Mouse (Mus musculus) frontal cortex, adult (tissue): Measurements from ENCODE around the gene Gm10073.
"Not testable (repeated sequence)": the region's sequence is repeated elsewhere in the genome, so short reads cannot be mapped to it uniquely, and the experiment has no call there.

Source experiments
- ATAC-seq: cut with Nextera tagmentation; 2 replicates; pipeline ENCODE4 v1.9.2; 2017; ENCODE audit warnings: mild to moderate bottlenecking, moderate library complexity, mixed read lengths; ENCODE audit not compliant: low TSS enrichment

Gene Gm10073

GRCm38 (mm10) chr8:106599265-106599979 lies 26.2 kb upstream of the Gm10073 start:
- ATAC-seq: no peak

DNA sequence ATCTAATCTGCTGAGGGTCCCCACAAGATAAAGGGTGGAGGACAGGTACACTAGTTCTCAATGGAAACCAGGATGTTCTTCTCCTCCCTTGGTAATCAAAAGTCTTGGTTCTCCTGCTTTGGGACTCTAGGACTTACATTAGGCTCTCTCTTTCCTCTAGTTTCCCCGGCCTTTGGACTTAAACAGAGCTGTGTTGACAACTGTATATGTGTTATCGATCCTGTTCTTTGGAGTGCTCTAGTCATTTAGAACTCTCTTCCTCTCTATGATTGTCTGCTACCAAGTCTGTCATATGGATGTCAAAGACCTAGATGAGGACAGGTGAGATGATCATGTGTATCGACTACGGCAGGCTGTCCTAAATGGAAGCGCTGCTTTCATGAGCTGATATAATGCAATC lies 23.8 kb upstream of the Gm10073 start:
- ATAC-seq: no peak

GRCm38 (mm10) chr8:106595623-106596022 lies 22.4 kb upstream of the Gm10073 start:
- not testable (repeated sequence) for ATAC-seq

GRCm38 (mm10) chr8:106592458-106592857 lies 19.2 kb upstream of the Gm10073 start:
- no peak for ATAC-seq

DNA sequence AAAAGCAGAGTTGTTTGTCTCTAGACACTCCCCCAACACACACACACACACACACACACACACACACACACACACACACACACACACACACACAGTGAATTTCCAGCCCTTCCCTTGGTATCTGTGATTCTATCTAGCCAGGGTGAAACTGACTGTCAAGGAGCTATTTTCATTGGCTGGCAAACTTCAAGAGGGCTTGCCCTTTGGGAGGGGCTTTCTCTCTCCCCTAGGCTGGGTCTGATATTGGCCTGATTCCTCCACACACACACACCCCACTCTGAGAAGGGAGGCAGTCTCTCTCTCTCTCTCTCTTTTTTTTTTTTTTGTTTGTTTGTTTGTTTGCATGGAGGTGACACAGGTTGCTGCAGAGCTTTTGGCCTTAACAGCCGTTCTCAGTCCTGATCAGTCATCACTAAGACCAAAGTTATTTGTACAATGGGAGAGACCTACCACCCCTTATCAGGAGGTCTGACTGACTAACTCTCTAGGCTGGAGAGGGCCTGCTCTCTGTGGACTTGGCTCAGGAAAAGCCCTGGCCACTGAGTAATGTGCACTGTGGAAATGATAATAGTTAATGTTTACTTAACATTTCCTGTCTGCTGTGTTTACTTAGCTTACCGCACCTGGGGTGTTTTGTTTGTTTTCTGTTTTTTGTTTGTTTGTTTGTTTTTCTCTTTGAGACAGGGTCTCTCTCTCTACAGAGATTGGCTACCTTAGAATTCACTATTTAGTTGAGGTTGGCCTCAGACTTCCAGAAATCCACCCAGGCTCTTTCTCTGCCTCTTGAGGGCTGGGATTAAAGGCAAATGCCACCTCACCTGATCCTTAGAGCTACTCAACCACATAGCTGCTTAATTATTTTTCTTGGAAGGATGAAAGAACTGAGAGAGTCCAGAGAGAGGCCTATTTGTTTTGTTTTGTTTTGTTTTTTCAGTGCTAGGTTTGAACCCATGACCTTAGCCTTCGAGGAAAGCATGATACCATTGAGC lies 15.5 kb upstream of the Gm10073 start:
- no peak for ATAC-seq

DNA sequence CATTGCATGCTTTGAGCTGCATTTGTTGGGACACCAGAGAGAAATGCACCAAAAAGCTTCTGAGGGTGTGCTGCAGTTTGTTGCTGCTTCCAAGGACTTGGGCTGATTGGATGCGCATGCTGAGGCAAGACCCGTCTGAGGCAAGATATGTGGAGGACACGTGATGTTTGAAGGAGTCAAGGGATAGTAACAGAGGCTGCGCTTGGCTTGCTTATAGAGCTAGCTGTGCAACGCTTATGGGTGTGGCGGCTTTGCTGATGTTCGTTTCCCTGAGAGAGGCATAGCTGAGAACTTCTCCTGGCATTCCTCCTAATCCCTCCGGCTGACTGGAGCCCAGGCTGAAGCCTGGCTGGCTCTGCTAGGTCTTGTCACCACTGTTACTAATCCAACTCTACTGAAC lies 13.6 kb upstream of the Gm10073 start:
- ATAC-seq: no peak

GRCm38 (mm10) chr8:106585671-106586037 lies 12.4 kb upstream of the Gm10073 start:
- no peak for ATAC-seq

DNA sequence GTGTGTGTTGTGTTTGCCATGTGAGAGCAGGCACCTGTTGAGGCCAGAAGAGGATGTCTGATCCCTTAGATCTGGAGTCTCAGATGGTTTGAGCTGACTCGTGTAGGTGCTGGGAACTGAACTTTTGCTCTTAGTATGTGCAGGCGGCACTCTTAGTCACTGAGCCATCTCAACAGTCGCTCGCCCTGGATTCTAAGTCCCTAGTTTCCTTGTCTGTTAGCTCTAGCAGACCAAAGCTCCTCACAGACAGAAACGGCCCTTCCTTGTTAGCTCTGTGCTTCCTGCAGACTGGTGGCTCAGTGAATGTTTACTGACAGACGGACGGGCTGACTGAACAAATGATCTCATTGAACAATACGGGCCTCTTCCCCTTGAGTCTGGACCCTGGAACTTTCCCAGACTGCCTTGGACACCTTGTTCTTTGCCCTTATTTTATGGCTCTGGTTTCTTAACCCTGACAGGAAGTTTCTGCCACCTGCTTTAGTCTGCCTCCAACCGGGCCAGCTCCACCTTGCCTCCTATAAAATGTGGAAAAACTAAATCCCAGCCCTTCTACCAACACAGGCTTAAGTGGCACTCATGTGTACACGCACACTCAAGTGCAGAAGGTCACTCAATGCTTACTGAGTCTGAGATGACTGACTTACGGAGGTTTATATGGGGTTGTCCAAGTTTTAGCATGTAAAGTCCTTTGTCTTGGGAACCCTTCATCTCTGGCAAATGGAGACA lies 11.8 kb upstream of the Gm10073 start:
- ATAC-seq: no peak

DNA sequence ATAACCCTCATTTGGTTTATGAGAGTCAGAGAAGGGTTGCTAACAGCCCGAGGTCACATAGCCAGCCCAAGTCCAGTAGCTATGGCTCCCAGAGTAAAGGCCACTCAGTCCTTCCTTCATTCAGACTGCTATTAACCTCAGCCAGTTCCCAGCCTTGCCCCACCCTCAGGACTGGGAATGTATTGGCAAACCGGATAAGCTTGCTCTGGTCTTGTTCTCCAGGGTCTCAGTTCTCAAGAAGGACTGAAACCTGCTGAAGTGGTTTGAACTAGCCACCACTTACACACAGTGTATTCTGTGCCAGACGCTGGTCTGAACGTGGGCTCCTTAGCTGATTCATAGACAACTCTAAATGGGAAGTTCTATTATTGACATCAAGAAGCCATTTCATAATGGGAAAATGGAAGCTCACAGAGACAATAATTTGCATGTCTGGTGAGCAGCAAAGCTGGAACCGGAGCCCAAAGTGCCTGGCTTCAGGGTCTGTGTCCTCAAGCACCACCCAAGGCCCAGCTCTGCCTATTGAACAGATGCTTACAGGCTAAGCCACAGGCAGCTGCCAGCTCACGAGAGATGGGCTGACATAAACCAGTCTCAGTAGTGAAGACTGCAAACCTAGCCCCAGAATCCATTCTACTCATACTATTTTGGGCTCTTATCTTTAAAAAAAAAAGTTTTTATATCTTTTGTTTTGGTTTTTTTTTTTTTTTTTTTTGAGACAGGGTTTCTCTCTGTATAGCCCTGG lies 8.3 kb upstream of the Gm10073 start:
- ATAC-seq: no peak

DNA sequence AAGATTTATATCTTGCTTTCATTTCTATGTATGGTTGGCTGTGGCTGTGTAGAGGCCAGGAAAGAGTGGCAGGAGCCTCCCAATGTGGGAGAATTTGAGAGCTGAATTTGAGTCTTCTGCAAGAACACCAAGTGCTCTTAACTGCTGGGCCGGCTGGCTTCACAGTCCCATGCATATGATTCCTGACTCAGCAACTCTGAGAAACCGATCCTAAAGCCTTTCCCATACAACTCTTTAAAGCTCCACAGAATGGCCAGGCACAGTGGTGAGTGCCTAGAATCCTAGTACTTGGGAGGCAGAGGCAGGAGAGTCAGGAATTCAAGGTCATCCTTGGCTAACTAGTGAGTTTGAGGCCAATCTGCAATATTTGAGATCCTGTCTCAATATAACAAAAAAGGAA lies 6.2 kb upstream of the Gm10073 start:
- ATAC-seq: no peak

GRCm38 (mm10) chr8:106576849-106577555 lies 3.7 kb upstream of the Gm10073 start:
- ATAC-seq: no peak

- no peak for ATAC-seq
Measured at GRCm38 (mm10) chr8:106574283-106574682, 1.0 kb upstream of the Gm10073 start.

- not testable (repeated sequence) for ATAC-seq
Measured at GRCm38 (mm10) chr8:106572175-106572574, 1.1 kb downstream of the Gm10073 start.

DNA sequence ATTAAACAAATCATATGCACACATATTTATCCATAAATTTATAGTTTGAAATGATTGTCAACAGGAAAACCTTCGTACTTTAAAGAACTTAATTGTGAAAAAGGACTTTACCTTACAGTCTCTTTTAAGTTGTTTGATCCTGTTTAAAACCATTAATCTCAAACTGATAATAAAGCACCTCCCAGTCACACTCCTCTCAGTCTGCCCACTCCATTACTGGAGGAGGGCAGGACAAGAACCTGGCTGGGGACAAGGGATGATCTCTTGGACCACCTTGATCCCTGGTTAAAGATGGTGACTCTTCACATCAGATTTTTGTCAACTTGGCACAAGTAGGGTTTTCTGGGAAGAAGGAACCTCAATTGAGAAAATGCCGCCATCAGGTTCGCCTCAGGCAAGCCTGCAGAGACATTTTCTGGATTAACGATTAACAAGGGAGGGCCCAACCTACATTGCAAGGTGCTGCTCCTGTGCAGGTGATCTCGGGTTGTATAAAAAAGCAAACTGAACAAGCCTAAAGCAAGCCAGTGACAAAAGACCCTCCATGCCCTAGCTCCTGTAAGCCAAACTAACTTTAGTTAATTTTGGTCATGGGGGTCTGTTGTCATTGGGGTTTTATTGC lies 1.6 kb downstream of the Gm10073 start:
- ATAC-seq: no peak

GRCm38 (mm10) chr8:106570386-106570785 lies 2.9 kb downstream of the Gm10073 start:
- no peak for ATAC-seq

GRCm38 (mm10) chr8:106569006-106569405 lies 4.3 kb downstream of the Gm10073 start:
- no peak for ATAC-seq

DNA sequence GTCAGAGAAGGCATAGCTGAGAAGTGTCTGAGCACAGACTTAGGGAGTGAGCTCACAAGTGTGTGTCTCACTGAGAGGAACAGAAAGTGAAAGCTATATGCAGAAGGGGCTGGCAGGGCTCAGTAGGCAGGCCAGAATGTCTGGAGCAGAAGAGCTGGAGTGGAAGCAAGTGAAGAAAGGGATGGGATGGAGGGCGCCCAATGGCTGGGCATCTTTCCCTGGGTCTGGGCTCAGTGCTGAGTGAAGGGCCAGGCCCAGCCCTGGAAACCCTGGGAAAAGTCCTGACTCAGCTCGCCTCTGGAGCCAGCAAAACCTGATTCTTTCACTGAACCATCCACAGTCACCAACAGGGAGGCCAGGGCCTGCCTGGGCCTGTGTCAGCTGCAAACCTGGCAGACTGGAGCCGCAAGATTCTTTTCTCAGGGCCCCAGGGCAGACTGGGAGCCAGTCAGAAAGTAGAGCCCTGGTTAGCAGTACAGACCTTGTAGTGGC lies 9.5 kb downstream of the Gm10073 start:
- no peak for ATAC-seq

DNA sequence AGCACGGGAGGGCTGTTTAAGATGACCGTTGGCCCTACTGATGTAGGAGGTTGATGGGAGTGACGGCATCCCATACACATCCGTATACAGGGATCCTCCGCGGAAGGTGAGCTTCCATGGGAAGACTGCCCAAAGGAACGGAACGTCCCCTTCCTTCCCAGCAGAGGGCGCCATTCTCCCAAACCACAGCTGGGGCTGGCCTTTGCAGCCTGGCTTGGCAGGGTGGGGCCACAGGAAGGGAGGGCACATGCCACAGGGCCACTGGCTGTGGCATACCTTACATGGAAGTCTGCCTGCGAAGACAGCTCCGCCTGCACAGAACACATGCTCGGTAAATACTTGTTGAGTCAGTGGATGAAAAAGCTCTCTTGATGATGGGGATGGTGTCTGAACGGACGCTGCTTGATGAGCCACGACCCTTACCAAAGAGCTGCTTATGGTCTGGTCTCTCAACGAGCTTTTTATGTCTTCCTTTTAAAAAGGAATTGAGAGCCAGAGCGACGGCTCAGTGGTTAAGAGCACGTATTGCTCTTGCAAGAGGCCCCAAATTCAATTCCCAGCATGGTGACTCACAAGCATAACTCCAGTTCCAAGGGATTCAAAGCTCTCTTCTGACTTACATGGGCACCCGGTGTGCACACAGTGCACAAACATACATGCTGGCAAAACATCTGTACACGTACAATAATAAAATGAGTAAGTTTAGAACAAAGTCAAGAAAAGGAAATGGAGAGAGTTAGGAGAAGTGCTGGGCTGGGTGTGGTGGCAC lies 12.0 kb downstream of the Gm10073 start:
- ATAC-seq: no peak

DNA sequence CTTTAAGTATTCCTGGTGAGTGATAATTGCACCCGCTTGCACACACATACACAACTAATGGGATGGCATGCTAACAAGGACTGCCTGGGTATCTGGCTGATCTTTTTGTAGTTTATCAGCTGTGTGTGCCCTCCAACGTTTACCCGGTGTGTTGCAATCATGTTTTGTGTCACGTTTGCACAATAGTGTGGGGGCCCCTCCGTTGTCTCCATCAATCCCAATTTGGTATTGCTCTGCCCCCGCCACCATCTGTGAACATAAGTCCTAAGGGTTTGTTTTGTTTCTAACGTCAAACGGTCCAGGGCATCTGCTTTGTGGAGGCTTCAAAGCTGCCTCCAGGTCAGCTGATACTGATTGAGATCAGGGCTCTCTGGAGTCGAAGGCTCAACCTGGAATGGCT lies 13.4 kb downstream of the Gm10073 start:
- ATAC-seq: no peak
